Mouse (Mus musculus) MEL (cell line): Measurements from ENCODE around the gene H2-DMb1. TPM values are rescaled to one million over a fixed set of nuclear protein-coding genes. Genes with fewer than 3 reads are reported as not detected.
A peak's percentile ranks its signal among the peaks of the same experiment; 100 is the strongest.

Experiments used
- DNase-seq: peaks from one replicate; pipeline ENCODE4 v3.0.0; 2011; ENCODE audit warnings: low read depth, low spot score
- H3K27ac ChIP-seq: 2 replicates; pipeline ENCODE4 v1.5.1; 2012; ENCODE audit warnings: low read depth, mild to moderate bottlenecking, control low read depth, low read length, moderate library complexity; ENCODE audit not compliant: control insufficient read depth
- H3K27me3 ChIP-seq, 2 experiments: fragments of 150-350 bp in 1 of 2; sonication (generic) in 1 of 2; 2 replicates each; pipeline ENCODE4 v1.6.1; 2012; ENCODE audit warnings: low read length in 2 of 2, mild to moderate bottlenecking in 2 of 2, improper control_type of control experiment in 1 of 2, moderate library complexity in 1 of 2; ENCODE audit not compliant: insufficient read depth in 2 of 2, control insufficient read depth in 1 of 2
- H3K36me3 ChIP-seq, 2 experiments: 2 replicates each; pipeline ENCODE4 v1.6.1; 2012 to 2014; ENCODE audit warnings: low read length in 2 of 2, improper control_type of control experiment in 1 of 2, inconsistent platforms in 1 of 2, mild to moderate bottlenecking in 1 of 2; ENCODE audit not compliant: insufficient read depth in 2 of 2, control insufficient read depth in 1 of 2
- H3K4me1 ChIP-seq, 2 experiments: fragments of 150-350 bp in 1 of 2; sonication (generic) in 1 of 2; 2 replicates each; pipeline ENCODE4 v1.6.1; 2012; ENCODE audit warnings: low read length in 2 of 2, improper control_type of control experiment in 1 of 2, mild to moderate bottlenecking in 1 of 2; ENCODE audit not compliant: insufficient read depth in 2 of 2, control insufficient read depth in 1 of 2
- H3K4me3 ChIP-seq, 2 experiments: fragments of 150-350 bp in 1 of 2; sonication (generic) in 1 of 2; 2 replicates each; pipeline ENCODE4 v1.5.1; 2012; ENCODE audit warnings: low read depth in 2 of 2, low read length in 2 of 2, mild to moderate bottlenecking in 2 of 2, moderate library complexity in 2 of 2, control low read depth in 1 of 2, improper control_type of control experiment in 1 of 2; ENCODE audit not compliant: control insufficient read depth in 1 of 2, insufficient read depth in 1 of 2
- H3K79me2 ChIP-seq: 2 replicates; pipeline ENCODE4 v1.6.1; 2012; ENCODE audit warnings: mild to moderate bottlenecking, low read length, moderate library complexity; ENCODE audit not compliant: control insufficient read depth, poor library complexity, insufficient read depth
- H3K9ac ChIP-seq: 2 replicates; pipeline ENCODE4 v1.6.1; 2012; ENCODE audit warnings: low read depth, mild to moderate bottlenecking, control low read depth, low read length, moderate library complexity; ENCODE audit not compliant: control insufficient read depth, poor library complexity, severe bottlenecking
- H3K9me3 ChIP-seq: fragments of 150-350 bp; sonication (generic); replicated peaks from 2 replicates; pipeline ENCODE4 v1.6.1; 2012; ENCODE audit warnings: mild to moderate bottlenecking, low read length, improper control_type of control experiment, moderate library complexity; ENCODE audit not compliant: insufficient read depth
- CHD1 ChIP-seq: IDR thresholded peaks from 2 replicates; pipeline ENCODE4 v1.6.1; 2012; ENCODE audit warnings: low read depth, mild to moderate bottlenecking, inconsistent platforms, low read length, improper control_type of control experiment
- CTCF ChIP-seq, 3 experiments: IDR thresholded peaks in 2 of 3; conservative IDR thresholded peaks in 1 of 3; 2 replicates each; pipeline ENCODE4 v1.5.1; 2011 to 2012; ENCODE audit warnings: low read length in 3 of 3, low read depth in 2 of 3, mild to moderate bottlenecking in 2 of 3, improper control_type of control experiment in 1 of 3, inconsistent platforms in 1 of 3, mixed read lengths in 1 of 3, moderate library complexity in 1 of 3; ENCODE audit not compliant: control insufficient read depth in 1 of 3, insufficient read depth in 1 of 3, poor library complexity in 1 of 3, severe bottlenecking in 1 of 3
- ELF1 ChIP-seq: IDR thresholded peaks from 2 replicates; pipeline ENCODE4 v1.6.1; 2014; ENCODE audit warnings: low read depth, mild to moderate bottlenecking, inconsistent platforms, low read length, improper control_type of control experiment, moderate library complexity
- EP300 ChIP-seq, 2 experiments: IDR thresholded peaks; 2 replicates each; pipeline ENCODE4 v1.6.1; 2011; ENCODE audit warnings: improper control_type of control experiment in 2 of 2, low read length in 2 of 2, low read depth in 1 of 2, mild to moderate bottlenecking in 1 of 2
- ETS1 ChIP-seq: IDR thresholded peaks from 2 replicates; pipeline ENCODE4 v1.6.1; 2012; ENCODE audit warnings: low read depth, mild to moderate bottlenecking, inconsistent platforms, low read length, improper control_type of control experiment, moderate library complexity
- GATA1 ChIP-seq: IDR thresholded peaks from 2 replicates; pipeline ENCODE4 v1.6.1; 2011; ENCODE audit warnings: low read depth, low read length, improper control_type of control experiment
- HCFC1 ChIP-seq: IDR thresholded peaks from 2 replicates; pipeline ENCODE4 v1.6.1; 2012; ENCODE audit warnings: low read depth, mild to moderate bottlenecking, inconsistent platforms, low read length, improper control_type of control experiment, moderate library complexity
- JUND ChIP-seq: IDR thresholded peaks from 2 replicates; pipeline ENCODE4 v1.6.1; 2011; ENCODE audit warnings: low read depth, mild to moderate bottlenecking, improper control_type of control experiment, low read length
- MXI1 ChIP-seq: IDR thresholded peaks from 2 replicates; pipeline ENCODE4 v1.6.1; 2011; ENCODE audit warnings: mild to moderate bottlenecking, low read depth, low read length, improper control_type of control experiment
- MYB ChIP-seq: IDR thresholded peaks from 2 replicates; pipeline ENCODE4 v1.6.1; 2011; ENCODE audit warnings: mild to moderate bottlenecking, low read depth, low read length, improper control_type of control experiment
- NELFE ChIP-seq: IDR thresholded peaks from 2 replicates; pipeline ENCODE4 v1.6.1; 2011; ENCODE audit warnings: low read depth, low read length, improper control_type of control experiment
- POLR2AphosphoS2 ChIP-seq: IDR thresholded peaks from 2 replicates; pipeline ENCODE4 v1.6.1; 2011; ENCODE audit warnings: low read length, improper control_type of control experiment
- POLR2AphosphoS5 ChIP-seq: IDR thresholded peaks from 2 replicates; pipeline ENCODE4 v1.6.1; 2012; ENCODE audit warnings: low read depth, borderline replicate concordance, mild to moderate bottlenecking, inconsistent platforms, low read length, moderate library complexity, mixed read lengths
- RAD21 ChIP-seq: IDR thresholded peaks from 2 replicates; pipeline ENCODE4 v1.6.1; 2011; ENCODE audit warnings: mild to moderate bottlenecking, low read depth, low read length, improper control_type of control experiment
- RCOR1 ChIP-seq: IDR thresholded peaks from 2 replicates; pipeline ENCODE4 v1.6.1; 2012; ENCODE audit warnings: low read depth, mild to moderate bottlenecking, inconsistent platforms, low read length, improper control_type of control experiment
- SIN3A ChIP-seq: IDR thresholded peaks from 2 replicates; pipeline ENCODE4 v1.6.1; 2012; ENCODE audit warnings: low read length, improper control_type of control experiment, inconsistent platforms
- SMC3 ChIP-seq: IDR thresholded peaks from 2 replicates; pipeline ENCODE4 v1.6.1; 2011; ENCODE audit warnings: low read depth, low read length, improper control_type of control experiment
- TBP ChIP-seq: IDR thresholded peaks from 2 replicates; pipeline ENCODE4 v1.8.0; 2011; ENCODE audit warnings: low read depth, low read length, improper control_type of control experiment
- TCF12 ChIP-seq: IDR thresholded peaks from 2 replicates; pipeline ENCODE4 v1.6.1; 2014; ENCODE audit warnings: low read depth, mild to moderate bottlenecking, inconsistent platforms, low read length, improper control_type of control experiment, moderate library complexity
- UBTF ChIP-seq: IDR thresholded peaks from 2 replicates; pipeline ENCODE4 v1.6.1; 2012; ENCODE audit warnings: low read depth, mild to moderate bottlenecking, inconsistent platforms, low read length, improper control_type of control experiment, moderate library complexity, borderline replicate concordance; ENCODE audit not compliant: insufficient read depth
- ZC3H11A ChIP-seq: IDR thresholded peaks from 2 replicates; pipeline ENCODE4 v1.6.1; 2012; ENCODE audit warnings: low read depth, mild to moderate bottlenecking, inconsistent platforms, low read length, improper control_type of control experiment
- polyA plus RNA-seq, 2 experiments: library from polyadenylated mRNA; stranded (reverse) in 1 of 2; unstranded in 1 of 2; fragments of >175 nt in 1 of 2; fragments of >200 nt in 1 of 2; gene quantifications; 2 replicates each; pipeline versions ENCODE4 v1.2.1 to v1.2.4; 2012; ENCODE audit warnings: low replicate concordance in 2 of 2, low read depth in 1 of 2; ENCODE audit not compliant: insufficient read length in 2 of 2, insufficient read depth in 1 of 2, missing spikeins in 1 of 2
- total RNA-seq: library from RNA; depleted of rRNA; stranded (reverse); fragments of 300-350 nt; gene quantifications from 2 replicates; pipeline ENCODE4 v1.2.3, GENCODE M21; 2012

H2-DMb1 gene
- total and polyA plus RNA-seq, 3 experiments, result 0.67 TPM; not detected in 2

DNA sequence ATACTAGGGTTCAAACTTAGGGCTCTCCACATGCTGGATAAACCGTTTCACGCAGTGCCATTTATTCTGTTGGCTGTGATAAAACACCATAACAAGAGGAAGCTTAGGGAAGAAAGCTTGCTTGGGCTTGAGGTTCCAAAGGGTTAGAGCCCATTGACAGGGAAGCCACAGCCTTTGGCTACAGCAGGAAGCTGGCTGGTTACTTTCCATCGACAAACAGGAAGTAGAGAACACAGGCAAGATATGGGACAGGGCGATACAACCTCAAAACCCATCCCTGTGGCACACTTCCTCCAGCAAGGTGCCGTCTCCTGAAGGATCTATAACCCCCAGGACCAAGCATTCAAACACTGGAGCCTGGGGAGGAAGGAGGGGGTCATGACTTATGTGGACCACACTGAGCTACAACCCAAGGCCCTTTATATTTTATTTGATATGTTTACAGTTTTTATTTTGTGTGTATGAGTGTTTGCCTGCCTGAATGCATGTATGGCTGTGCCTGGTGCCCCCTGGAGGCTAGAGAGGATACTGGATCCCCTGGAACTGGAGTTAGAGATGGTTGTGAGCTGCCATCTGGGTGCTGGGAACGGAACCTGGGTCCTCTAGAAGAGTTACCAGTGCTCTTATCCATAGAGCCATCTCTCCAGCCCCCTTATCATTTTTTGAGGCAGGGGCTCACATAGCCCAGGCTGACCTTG is 12.3 kb downstream of the H2-DMb1 start:
- H3K9me3 ChIP-seq, result no peaks in the 10 kb centered on the region
- peak; percentile 69 for TF ChIP-seq ZC3H11A
- TF ChIP-seq TBP, result 0 out of 2 replicates have a peak, but pooled peaks have one; percentile 31
- peak; percentile 72 for TF ChIP-seq ELF1
- TF ChIP-seq EP300 (IDR thresholded peaks at IDR 0.05; ENCODE audit: low read depth in 1 of 2, low read length in 2 of 2), result peak; percentile 18 to 33; a peak in 2 of 4 replicates
- TF ChIP-seq NELFE, result peak; percentile 41; the same call in 1 of the 2 replicates
- no peak; the same call in 1 of the 2 replicates for TF ChIP-seq JUND
- no peak for TF ChIP-seq POLR2AphosphoS2
- 0 out of 2 replicates have a peak, but pooled peaks have one; percentile 8 for TF ChIP-seq ETS1
- peak; percentile 40; the same call in 1 of the 2 replicates for TF ChIP-seq GATA1
- TF ChIP-seq HCFC1, result peak; percentile 33; the same call in 1 of the 2 replicates
- TF ChIP-seq SMC3, result peak; percentile 91
- TF ChIP-seq RAD21, result peak; percentile 65
- TF ChIP-seq CTCF (IDR thresholded peaks at IDR 0.05 in 2 of 3, conservative IDR thresholded peaks at IDR 0.05 in 1 of 3; ENCODE audit: control insufficient read depth in 1 of 3, insufficient read depth in 1 of 3, low read depth in 2 of 3, low read length in 3 of 3, poor library complexity in 1 of 3, severe bottlenecking in 1 of 3), result peak; percentile 60 to 81 (median 72)
- no peak; the same call in none of the 2 replicates for TF ChIP-seq MXI1
- H3K79me2 ChIP-seq, result no peaks in the 10 kb centered on the region
- H3K4me3 ChIP-seq, result peak overlapping the region; percentile 11 to 46; a peak in 3 of 4 replicates
- peak overlapping the region; percentile 66 for H3K9ac ChIP-seq
- peaks cover 2 to 4% of the 10 kb centered on the region in 2 experiments; a peak in 3 of 4 replicates for H3K4me1 ChIP-seq
- H3K27ac ChIP-seq, result peak overlapping the region; percentile 84
- H3K27me3 ChIP-seq, result no peaks in the 10 kb centered on the region
- DNase-seq, result peak; percentile 87
- no peaks in the 10 kb centered on the region for H3K36me3 ChIP-seq

DNA sequence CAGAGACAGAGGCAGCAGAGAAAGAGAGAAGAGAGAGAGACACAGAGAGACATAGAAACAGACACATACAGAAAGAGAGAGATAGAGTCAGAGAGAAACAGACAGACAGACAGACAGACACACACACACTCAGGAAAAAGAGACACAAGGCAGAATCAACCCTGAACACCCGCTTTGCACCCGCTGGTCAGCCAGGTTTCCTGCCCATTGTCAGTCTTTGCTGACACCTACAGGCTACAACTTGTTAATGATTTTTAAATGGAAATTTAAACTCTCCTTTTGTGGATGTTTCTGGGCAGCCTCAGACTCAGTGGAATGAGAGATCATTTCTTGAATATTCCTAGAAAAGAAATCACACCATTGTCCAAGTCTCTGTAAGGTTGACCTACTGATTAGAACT is 16.4 kb downstream of the H2-DMb1 start:
- DNase-seq, result peak; percentile 85
- Histone ChIP-seq H3K36me3 (peaks cover 0 to 3% of the 10 kb centered on the region in 2 experiments; a peak in 2 of 4 replicates), H3K27ac (no peak overlapping the region), H3K4me1 (peaks cover 2 to 6% of the 10 kb centered on the region in 2 experiments; a peak in 3 of 4 replicates), H3K4me3 (no peak overlapping the region), H3K9ac (no peak overlapping the region), H3K79me2 (no peaks in the 10 kb centered on the region), H3K27me3 (no peaks in the 10 kb centered on the region), H3K9me3 (no peaks in the 10 kb centered on the region)
- TF ChIP-seq SIN3A, result peak; percentile 60; the same call in 1 of the 2 replicates
- no peak for TF ChIP-seq TCF12
- peak; percentile 88 for TF ChIP-seq RAD21
- no peak for TF ChIP-seq UBTF
- TF ChIP-seq CHD1, result no peak
- TF ChIP-seq JUND, result peak; percentile 33; the same call in 1 of the 2 replicates
- no peak for TF ChIP-seq HCFC1
- TF ChIP-seq POLR2AphosphoS5, result no peak
- TF ChIP-seq CTCF (IDR thresholded peaks at IDR 0.05 in 2 of 3, conservative IDR thresholded peaks at IDR 0.05 in 1 of 3; ENCODE audit: control insufficient read depth in 1 of 3, insufficient read depth in 1 of 3, low read depth in 2 of 3, low read length in 3 of 3, poor library complexity in 1 of 3, severe bottlenecking in 1 of 3), result peak; percentile 42 to 86 (median 74)
- TF ChIP-seq RCOR1, result no peak
- TF ChIP-seq ZC3H11A, result peak; percentile 92
- no peak for TF ChIP-seq EP300 (IDR thresholded peaks at IDR 0.05; ENCODE audit: low read depth in 1 of 2, low read length in 2 of 2)
- no peak for TF ChIP-seq MYB
- peak; percentile 86 for TF ChIP-seq SMC3
- TF ChIP-seq GATA1, result no peak
